Mouse (Mus musculus) hindbrain, embryonic 14.5 days (tissue): Measurements from ENCODE around the gene Slc27a3. TPM values are rescaled to one million over a fixed set of nuclear protein-coding genes. Genes with fewer than 3 reads are reported as not detected.
"Not testable (repeated sequence)": the region's sequence is repeated elsewhere in the genome, so short reads cannot be mapped to it uniquely, and the experiment has no call there.

Source experiments
- ATAC-seq: fragments of 200-750 bp; cut with Nextera tagmentation; 2 replicates; pipeline ENCODE4 v1.8.0; 2017; ENCODE audit warnings: moderate number of reproducible peaks, mild to moderate bottlenecking, moderate TSS enrichment, moderate library complexity; ENCODE audit not compliant: low FRiP score
- DNase-seq: peaks from one replicate; pipeline ENCODE4 v3.0.0-alpha.2; 2015; ENCODE audit warnings: low spot score
- H3K27ac ChIP-seq: fragments of 300-500 bp; sonication (generic); 2 replicates; pipeline ENCODE4 v1.5.1; 2014; ENCODE audit warnings: mild to moderate bottlenecking, moderate library complexity
- H3K27me3 ChIP-seq: fragments of 300-500 bp; sonication (generic); 2 replicates; pipeline ENCODE4 v1.6.1; 2014; ENCODE audit warnings: mild to moderate bottlenecking, low read length, mixed read lengths; ENCODE audit not compliant: control insufficient read depth, insufficient read depth
- H3K36me3 ChIP-seq: fragments of 300-500 bp; sonication (generic); replicated peaks from 2 replicates; pipeline ENCODE4 v1.6.1; 2014; ENCODE audit not compliant: control insufficient read depth, insufficient read depth
- H3K4me1 ChIP-seq: fragments of 300-500 bp; sonication (generic); replicated peaks from 2 replicates; pipeline ENCODE4 v1.6.1; 2014; ENCODE audit warnings: antibody characterized with exemption, low read length, mixed read lengths; ENCODE audit not compliant: control insufficient read depth, insufficient read depth
- H3K4me2 ChIP-seq: fragments of 300-500 bp; sonication (generic); replicated peaks from 2 replicates; pipeline ENCODE4 v1.6.1; 2014; ENCODE audit warnings: mild to moderate bottlenecking, moderate library complexity
- H3K4me3 ChIP-seq: fragments of 300-500 bp; sonication (generic); replicated peaks from 2 replicates; pipeline ENCODE4 v1.5.1; 2014; ENCODE audit warnings: mild to moderate bottlenecking, low read length
- H3K9ac ChIP-seq: fragments of 300-500 bp; sonication (generic); 2 replicates; pipeline ENCODE4 v1.6.1; 2014
- H3K9me3 ChIP-seq: fragments of 300-500 bp; sonication (generic); 2 replicates; pipeline ENCODE4 v1.6.1; 2016; ENCODE audit warnings: low read length; ENCODE audit not compliant: control insufficient read depth
- WGBS: fragments of 180-500 bp; shearing (Covaris S2); extraction: QIAGEN DNeasy Blood & Tissue Kit; methylation state at CpG from one replicate; pipeline ENCODE4 v1.1.7; 2014; 5-methylcytosine and 5-hydroxymethylcytosine counted together
- polyA plus RNA-seq: library from polyadenylated mRNA; unstranded; fragments of >200 nt; fragmentation: Nextera tagmentation; extraction: Ambion mirVana; gene quantifications from 2 replicates; pipeline ENCODE4 v1.2.1, GENCODE M21; 2014

Gene Slc27a3
- polyA plus RNA-seq, 1 experiment from 2014 or later = 24.1 TPM

DNA sequence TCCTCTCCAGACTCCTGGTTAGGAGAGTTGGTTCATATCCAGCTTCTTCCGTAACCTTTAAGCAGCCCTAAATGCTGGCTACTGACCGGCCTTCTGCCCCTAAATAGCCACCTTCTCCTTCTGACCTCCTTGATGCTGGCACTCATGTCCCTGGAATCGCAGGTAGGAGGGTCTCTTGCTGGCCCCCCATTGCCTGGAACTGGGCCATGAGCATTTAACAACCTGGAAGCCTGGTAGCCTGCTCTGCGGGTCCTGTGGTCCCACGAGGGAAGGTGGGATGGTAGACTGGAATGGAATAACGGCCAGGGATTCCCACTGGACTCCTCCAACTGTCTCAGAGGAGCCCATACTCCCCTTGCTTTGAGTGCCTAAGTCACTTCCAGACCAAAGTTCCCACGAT is 17.9 kb downstream of the Slc27a3 start:
- no peaks in the 10 kb centered on the region for H3K27me3 ChIP-seq
- 76% methylated on average over 7 of the region's 7 CpGs for WGBS

DNA sequence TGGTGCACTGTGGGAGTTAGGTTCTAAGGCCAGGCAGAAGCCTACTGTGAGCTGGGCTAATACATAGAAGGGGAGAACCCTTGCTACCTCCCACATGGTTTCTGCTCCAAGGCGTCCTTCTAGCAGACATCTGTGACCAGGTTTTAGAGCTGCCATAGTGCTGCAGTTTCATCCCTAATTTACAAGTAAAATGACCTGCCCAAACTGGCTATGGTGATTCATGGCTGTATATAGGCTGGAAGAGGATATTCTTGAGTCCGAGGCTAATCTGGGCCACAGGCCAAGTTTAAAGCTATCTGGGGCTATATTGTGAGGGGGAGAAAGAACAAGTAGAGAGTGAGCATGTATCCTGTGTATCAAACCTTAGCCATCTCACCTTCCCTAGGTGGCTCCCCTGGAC is 20.7 kb downstream of the Slc27a3 start:
- 24% methylated on average over 2 of the region's 2 CpGs for WGBS
- DNase-seq = no peak

More for the DNA sequence above, 17.9 kb downstream of the Slc27a3 start:
- Histone ChIP-seq H3K9me3 (no peaks in the 10 kb centered on the region), H3K9ac (no peak overlapping the region), H3K4me2 (no peak overlapping the region), H3K4me1 (peaks cover 5% of the 10 kb centered on the region; the same call in 1 of the 2 replicates), H3K36me3 (no peaks in the 10 kb centered on the region), H3K4me3 (no peak overlapping the region), H3K27ac (no peak overlapping the region)
- no peak for ATAC-seq
- DNase-seq = no peak

DNA sequence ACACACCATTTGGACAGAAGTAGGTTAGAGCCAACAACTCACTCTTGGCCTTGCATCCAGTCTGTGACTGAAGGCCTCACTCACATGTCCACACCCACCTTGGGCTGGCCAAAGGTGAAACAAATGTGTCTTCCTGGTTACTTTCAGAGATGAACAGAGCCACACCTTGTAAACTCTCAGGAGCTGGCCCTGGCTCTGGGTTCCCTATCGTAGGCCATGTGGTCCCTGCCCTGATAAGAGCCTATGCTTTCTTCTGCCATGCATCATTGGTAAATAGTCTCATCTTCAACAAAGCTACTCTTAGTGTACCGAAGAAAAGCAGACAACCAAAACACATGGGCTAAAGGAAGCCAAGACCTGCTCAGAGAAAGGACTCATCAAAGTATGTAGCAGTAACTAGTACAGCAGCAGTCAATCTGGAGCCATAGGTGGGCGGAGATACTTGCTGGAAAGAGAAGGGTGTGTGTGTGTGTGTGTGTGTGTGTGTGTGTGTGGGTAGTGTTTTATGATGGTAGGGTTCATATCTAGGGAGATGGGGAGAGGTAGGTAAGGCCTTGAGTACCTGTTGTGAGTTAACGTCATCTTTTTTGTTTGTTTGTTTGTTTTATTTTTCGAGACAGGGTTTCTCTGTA is 22.6 kb downstream of the Slc27a3 start:
- no peaks in the 10 kb centered on the region for H3K4me1 ChIP-seq
- no peak overlapping the region for H3K9ac ChIP-seq
- no peak overlapping the region for H3K27ac ChIP-seq
- whole genome bisulfite sequencing = 95% methylated on average over 5 of the region's 5 CpGs
- H3K4me2 ChIP-seq = no peak overlapping the region
- H3K27me3 ChIP-seq = no peaks in the 10 kb centered on the region
- H3K36me3 ChIP-seq = peaks cover 7% of the 10 kb centered on the region; the same call in 1 of the 2 replicates
- no peak for DNase-seq
- no peak overlapping the region for H3K4me3 ChIP-seq
- no peaks in the 10 kb centered on the region for H3K9me3 ChIP-seq
- no peak for ATAC-seq

More for the DNA sequence above, 20.7 kb downstream of the Slc27a3 start:
- Histone ChIP-seq H3K36me3 (no peaks in the 10 kb centered on the region), H3K9me3 (no peaks in the 10 kb centered on the region), H3K4me2 (no peak overlapping the region), H3K4me3 (no peak overlapping the region), H3K4me1 (no peaks in the 10 kb centered on the region), H3K9ac (no peak overlapping the region), H3K27me3 (no peaks in the 10 kb centered on the region), H3K27ac (no peak overlapping the region)
- no peak for ATAC-seq

GRCm38 (mm10) chr3:90362346-90362745 is 27.4 kb downstream of the Slc27a3 start:
- 89% methylated on average over 2 of the region's 2 CpGs for WGBS
- Histone ChIP-seq H3K9ac (no peak overlapping the region), H3K4me3 (no peak overlapping the region), H3K9me3 (no peaks in the 10 kb centered on the region), H3K36me3 (peaks cover 46% of the 10 kb centered on the region), H3K27ac (no peak overlapping the region), H3K4me1 (no peaks in the 10 kb centered on the region), H3K27me3 (no peaks in the 10 kb centered on the region), H3K4me2 (no peak overlapping the region)
- DNase-seq (no peak), ATAC-seq (no peak)

GRCm38 (mm10) chr3:90361476-90361875 is 28.3 kb downstream of the Slc27a3 start:
- WGBS = 91% methylated on average over 3 of the region's 4 CpGs
- H3K36me3 ChIP-seq = peaks cover 54% of the 10 kb centered on the region
- no peak for ATAC-seq

GRCm38 (mm10) chr3:90359230-90359629 is 30.5 kb downstream of the Slc27a3 start:
- Histone ChIP-seq H3K4me1 (no peaks in the 10 kb centered on the region), H3K4me3 (no peak overlapping the region), H3K27ac (no peak overlapping the region), H3K36me3 (peaks cover 77% of the 10 kb centered on the region), H3K4me2 (no peak overlapping the region), H3K9ac (no peak overlapping the region), H3K9me3 (no peaks in the 10 kb centered on the region), H3K27me3 (no peaks in the 10 kb centered on the region)
- WGBS = 91% methylated on average over 1 of the region's 1 CpGs
- DNase-seq = no peak
- ATAC-seq = no peak

More at GRCm38 (mm10) chr3:90361476-90361875, 28.3 kb downstream of the Slc27a3 start:
- Histone ChIP-seq H3K9ac (no peak overlapping the region), H3K27ac (no peak overlapping the region), H3K4me1 (no peaks in the 10 kb centered on the region), H3K9me3 (no peaks in the 10 kb centered on the region), H3K4me2 (no peak overlapping the region), H3K27me3 (no peaks in the 10 kb centered on the region), H3K4me3 (no peak overlapping the region)
- no peak for DNase-seq

DNA sequence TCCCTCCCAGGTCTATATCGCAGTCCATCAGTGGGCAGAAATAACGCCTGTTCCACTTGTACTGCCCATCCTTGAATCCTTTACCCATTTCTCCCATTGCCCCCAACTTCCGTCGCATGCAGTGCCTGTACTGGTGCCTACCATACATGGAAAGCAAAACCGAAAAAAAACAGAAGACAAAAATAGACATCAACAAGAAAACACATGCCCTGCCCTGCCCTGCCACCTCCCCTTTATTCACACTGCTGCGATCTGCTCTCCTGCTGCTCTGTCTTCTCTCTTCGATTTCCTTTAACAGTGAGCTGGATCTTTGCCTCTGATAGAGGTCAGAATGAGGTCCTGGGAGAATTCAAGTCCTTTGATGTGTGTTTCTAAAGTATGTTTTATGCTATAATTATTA is 31.8 kb downstream of the Slc27a3 start:
- WGBS = 92% methylated on average over 7 of the region's 7 CpGs
- Histone ChIP-seq H3K9me3 (no peaks in the 10 kb centered on the region), H3K4me2 (no peak overlapping the region), H3K27me3 (no peaks in the 10 kb centered on the region), H3K27ac (no peak overlapping the region), H3K9ac (no peak overlapping the region), H3K4me1 (no peaks in the 10 kb centered on the region), H3K4me3 (no peak overlapping the region), H3K36me3 (peaks cover 90% of the 10 kb centered on the region)
- no peak for ATAC-seq
- no peak for DNase-seq

GRCm38 (mm10) chr3:90347847-90348246 is 41.9 kb downstream of the Slc27a3 start:
- Histone ChIP-seq H3K36me3 (peaks cover 56% of the 10 kb centered on the region), H3K9me3 (no peaks in the 10 kb centered on the region), H3K4me2 (no peak overlapping the region), H3K4me3 (no peak overlapping the region), H3K9ac (no peak overlapping the region), H3K4me1 (no peaks in the 10 kb centered on the region), H3K27ac (no peak overlapping the region), H3K27me3 (no peaks in the 10 kb centered on the region)
- no peak for DNase-seq
- no peak for ATAC-seq
- WGBS = 97% methylated on average over 4 of the region's 4 CpGs

GRCm38 (mm10) chr3:90342853-90343252 is 46.9 kb downstream of the Slc27a3 start:
- DNase-seq, H3K27ac ChIP-seq, H3K4me2 ChIP-seq, H3K4me1 ChIP-seq, H3K9ac ChIP-seq, H3K27me3 ChIP-seq, ATAC-seq, H3K9me3 ChIP-seq, H3K4me3 ChIP-seq: not testable (repeated sequence)
- peaks cover 28% of the 10 kb centered on the region for H3K36me3 ChIP-seq
- WGBS = 61% methylated on average over 2 of the region's 2 CpGs

DNA sequence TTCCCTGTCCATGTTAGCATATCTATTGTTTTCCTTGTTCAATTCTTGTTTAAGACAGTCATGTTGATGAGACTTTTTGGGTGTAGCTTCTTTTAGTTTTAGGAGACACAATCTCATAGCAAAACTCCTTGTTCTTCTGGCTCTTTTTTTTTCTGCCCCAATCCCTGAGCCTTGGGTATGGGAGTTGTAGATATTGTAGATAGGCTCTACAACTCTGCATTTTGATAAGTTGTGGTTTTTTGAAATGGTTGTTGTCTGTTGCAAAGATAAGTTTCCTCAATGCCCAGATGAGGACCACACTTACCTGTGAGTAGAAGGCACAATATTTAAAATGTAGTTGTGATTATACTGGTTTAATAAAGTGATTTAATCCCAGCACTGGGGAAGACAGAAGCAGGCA is 49.6 kb downstream of the Slc27a3 start:
- no peak overlapping the region for H3K4me2 ChIP-seq
- H3K27ac ChIP-seq = no peak overlapping the region
- H3K4me3 ChIP-seq = no peak overlapping the region
- H3K9me3 ChIP-seq = no peaks in the 10 kb centered on the region
- no peaks in the 10 kb centered on the region for H3K27me3 ChIP-seq
- DNase-seq (no peak), ATAC-seq (no peak)
- H3K4me1 ChIP-seq = no peaks in the 10 kb centered on the region
- H3K9ac ChIP-seq = no peak overlapping the region
- peaks cover 17% of the 10 kb centered on the region for H3K36me3 ChIP-seq
